ENCODE assay signal across 8 mouse cellular contexts in genomic region chr4:98925250-98925781, GRCm38 (mm10). TPM values are rescaled to one million over a fixed set of nuclear protein-coding genes. Genes with fewer than 3 reads are reported as not detected.
A peak's percentile ranks its signal among the peaks of the same experiment; 100 is the strongest.
DNase-seq lines count a peak whose midpoint lies in the region; ATAC-seq and TF ChIP-seq lines count a peak whose summit lies in the region.

No protein-coding gene starts in this region.

- in situ Hi-C loops in ES-E14 (cut with MboI; ENCODE audit: low sequenced_read_pairs in 2 of 2, unreplicated experiment in 2 of 2), result loop anchor here in 1 of 2 experiments (5.0 kb wide), 1 partner anchor 257 kb away; no protein-coding TSS in a partner anchor

- H3K4me1 ChIP-seq in heart, embryonic 15.5 days (replicated peaks), result peaks cover 18% of the 10 kb centered on the region
- H3K4me1 ChIP-seq in ES-E14 (ENCODE audit: control insufficient read depth in 2 of 2, insufficient read depth in 2 of 2, low read length in 2 of 2, poor library complexity in 1 of 2), result peaks cover 2% of the 10 kb centered on the region in 2 experiments; a peak in 1 of 4 replicates
- peaks cover 21% of the 10 kb centered on the region for H3K4me1 ChIP-seq in hindbrain, embryonic 13.5 days (replicated peaks)
- H3K4me1 ChIP-seq in midbrain, embryonic 13.5 days (replicated peaks), result peaks cover 24% of the 10 kb centered on the region

- intact Hi-C loops in heart, postnatal 10 days (cut with DNase I), result loop anchor here (1.0 kb wide), 1 partner anchor 12 kb away; no protein-coding TSS in a partner anchor
- intact Hi-C loops in left cerebral cortex, postnatal 4 days (cut with DNase I), result no loop called here

- H3K4me3 ChIP-seq in heart, embryonic 15.5 days, result peak overlapping the region; percentile 84
- peak overlapping the region; percentile 66 to 99 for H3K4me3 ChIP-seq in ES-E14 (ENCODE audit: insufficient read depth in 1 of 2, low read depth in 1 of 2, low read length in 2 of 2, poor library complexity in 1 of 2, severe bottlenecking in 1 of 2)
- H3K4me3 ChIP-seq in hindbrain, embryonic 13.5 days, result peak overlapping the region; percentile 87
- peak overlapping the region; percentile 90 for H3K4me3 ChIP-seq in midbrain, embryonic 13.5 days (replicated peaks)

- no peak for DNase-seq in heart, postnatal 10 days
- no peak for DNase-seq in ES-E14 (ENCODE audit: low read depth, low spot score)
- no peak for DNase-seq in left cerebral cortex, postnatal 4 days
- no peak for DNase-seq in urinary bladder, postnatal 4 days (ENCODE audit: low spot score in 2 of 2)
- no peak for DNase-seq in frontal cortex, postnatal 14 days (ENCODE audit: low spot score in 2 of 2)

- 19% methylated on average over 6 of the region's 6 CpGs for WGBS in heart, embryonic 15.5 days
- WGBS in hindbrain, embryonic 13.5 days, result 30% methylated on average over 6 of the region's 6 CpGs
- 19% methylated on average over 6 of the region's 6 CpGs for WGBS in midbrain, embryonic 13.5 days

- no peaks in the 10 kb centered on the region for H3K27me3 ChIP-seq in heart, embryonic 15.5 days
- no peaks in the 10 kb centered on the region for H3K27me3 ChIP-seq in hindbrain, embryonic 13.5 days
- H3K27me3 ChIP-seq in midbrain, embryonic 13.5 days, result no peaks in the 10 kb centered on the region

- peak overlapping the region; percentile 49; the same call in 1 of the 2 replicates for H3K9ac ChIP-seq in heart, embryonic 15.5 days
- H3K9ac ChIP-seq in ES-E14 (ENCODE audit: insufficient read depth, low read depth, low read length, poor library complexity, severe bottlenecking), result peak overlapping the region; percentile 47; the same call in 1 of the 2 replicates
- H3K9ac ChIP-seq in hindbrain, embryonic 13.5 days, result no peak overlapping the region; the same call in 1 of the 2 replicates
- H3K9ac ChIP-seq in midbrain, embryonic 13.5 days (replicated peaks), result peak overlapping the region; percentile 93

- H3K36me3 ChIP-seq in heart, embryonic 15.5 days, result peaks cover 7% of the 10 kb centered on the region
- H3K36me3 ChIP-seq in ES-E14 (ENCODE audit: control insufficient read depth, insufficient read depth, low read length, poor library complexity, severe bottlenecking), result peaks cover 1% of the 10 kb centered on the region; the same call in 1 of the 2 replicates
- peaks cover 3% of the 10 kb centered on the region for H3K36me3 ChIP-seq in hindbrain, embryonic 13.5 days
- H3K36me3 ChIP-seq in midbrain, embryonic 13.5 days, result 0 out of 2 replicates have a peak, but pooled peaks cover 6% of the 10 kb centered on the region

- H3K27ac ChIP-seq in heart, embryonic 15.5 days, result no peak overlapping the region
- H3K27ac ChIP-seq in ES-E14 (ENCODE audit: insufficient read depth, low read depth, low read length, poor library complexity, severe bottlenecking), result no peak overlapping the region
- H3K27ac ChIP-seq in hindbrain, embryonic 13.5 days, result no peak overlapping the region
- H3K27ac ChIP-seq in midbrain, embryonic 13.5 days, result no peak overlapping the region

- ATAC-seq in heart, embryonic 15.5 days (replicated peaks; ENCODE audit: insufficient number of reproducible peaks, insufficient read depth, low FRiP score, low read depth), result no peak
- no peak for ATAC-seq in hindbrain, embryonic 13.5 days (ENCODE audit: low FRiP score)
- ATAC-seq in midbrain, embryonic 13.5 days, result no peak

- H3K9me3 ChIP-seq in heart, embryonic 15.5 days (replicated peaks), result no peaks in the 10 kb centered on the region
- no peaks in the 10 kb centered on the region for H3K9me3 ChIP-seq in ES-E14 (ENCODE audit: control insufficient read depth, insufficient read depth, low read depth, low read length)
- H3K9me3 ChIP-seq in hindbrain, embryonic 13.5 days, result no peaks in the 10 kb centered on the region
- no peaks in the 10 kb centered on the region for H3K9me3 ChIP-seq in midbrain, embryonic 13.5 days

- peak overlapping the region; percentile 87 for H3K4me2 ChIP-seq in heart, embryonic 15.5 days
- peak overlapping the region; percentile 91 for H3K4me2 ChIP-seq in hindbrain, embryonic 13.5 days
- peak overlapping the region; percentile 89 for H3K4me2 ChIP-seq in midbrain, embryonic 13.5 days (replicated peaks)

TF ChIP-seq in ES-E14, 5 proteins besides CTCF, POLR2A, EP300 and RAD21:
- TF ChIP-seq HCFC1 (IDR thresholded peaks at IDR 0.05; ENCODE audit: borderline replicate concordance, insufficient read depth, low read length), result no peak
- no peak for TF ChIP-seq ZNF384 (IDR thresholded peaks at IDR 0.05; ENCODE audit: low read depth, low read length)
- TF ChIP-seq MAFK (IDR thresholded peaks at IDR 0.05; ENCODE audit: insufficient read depth, low read depth, low read length), result no peak
- no peak for TF ChIP-seq CHD2 (IDR thresholded peaks at IDR 0.05; ENCODE audit: low read depth, low read length)
- TF ChIP-seq ZC3H11A (IDR thresholded peaks at IDR 0.05; ENCODE audit: borderline replicate concordance, low read depth, low read length), result no peak

RNA-seq across cellular contexts. Expression of gene Usp1, which starts 1.7 kb away (rescaled TPM):
- polyA plus RNA-seq in heart, embryonic 15.5 days (2015; fragmentation: Nextera tagmentation; extraction: Ambion mirVana), result 39.8 and 44.9 TPM in 2 replicates
- 10 to 100 TPM; 24.1 to 27.2 TPM for total RNA-seq in heart, postnatal 10 days (2021)
- 40.8 and 47.3 TPM in 2 replicates for total RNA-seq in ES-E14 (2012; rRNA removed)
- 32.0 and 37.5 TPM in 2 replicates for polyA plus RNA-seq in hindbrain, embryonic 13.5 days (2015; fragmentation: Nextera tagmentation; extraction: Ambion mirVana)
- 49.1 and 63.7 TPM in 2 replicates for polyA plus RNA-seq in midbrain, embryonic 13.5 days (2015; fragmentation: Nextera tagmentation; extraction: Ambion mirVana)
- total RNA-seq in left cerebral cortex, postnatal 4 days (2021), result 10 to 100 TPM; 21.4 to 23.8 TPM
